Mouse (Mus musculus) thymus, postnatal 4 days (tissue): Measurements from ENCODE around the gene Tpm1.

Experiments used
- DNase-seq: peaks from one replicate; pipeline ENCODE4 v3.0.0; 2021

Tpm1 gene

DNA sequence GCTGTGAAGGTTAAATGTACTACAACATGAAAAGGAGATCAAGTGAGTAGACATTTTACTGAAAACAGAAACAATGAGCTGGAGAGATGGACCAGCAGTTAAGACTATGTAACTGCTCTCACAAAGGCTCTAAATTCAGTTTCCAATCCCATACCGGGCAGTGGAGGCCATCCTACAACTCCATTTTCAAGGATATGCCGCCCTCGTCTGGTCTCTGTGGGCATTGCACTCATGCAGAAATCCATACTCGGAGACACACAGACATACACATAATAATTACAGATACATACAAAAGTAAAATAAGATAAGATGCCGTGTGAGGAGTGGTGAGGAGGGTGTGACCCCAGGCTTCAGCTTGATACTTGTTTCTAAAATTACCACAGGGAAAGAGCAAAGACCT lies 68.7 kb downstream of the Tpm1 start:
- DNase-seq, result peak; percentile 87

- peak; percentile 27 for DNase-seq
Measured at GRCm38 (mm10) chr9:66978468-66978867, 70.7 kb downstream of the Tpm1 start.

DNA sequence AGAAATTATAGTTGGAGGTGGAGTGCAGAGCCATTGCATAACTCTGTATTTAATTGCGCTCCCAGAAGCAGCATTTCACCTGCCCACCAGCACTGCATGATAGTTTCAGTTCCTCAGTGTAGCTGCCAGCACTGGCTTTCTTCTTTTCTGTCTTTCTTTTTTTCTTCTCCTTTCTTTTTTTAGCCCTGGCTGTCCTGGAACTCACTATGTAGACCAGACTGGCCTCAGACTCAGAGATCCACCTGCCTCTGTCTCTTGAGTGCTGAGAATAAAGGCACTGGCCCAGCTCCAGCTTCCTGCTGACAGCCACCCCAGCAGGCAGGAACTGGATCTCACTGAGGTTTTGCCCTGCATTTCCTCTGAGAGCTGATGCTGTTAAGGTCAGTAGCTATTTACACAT lies 71.2 kb downstream of the Tpm1 start:
- no peak for DNase-seq

GRCm38 (mm10) chr9:66977121-66977520 lies 72.1 kb downstream of the Tpm1 start:
- no peak for DNase-seq

GRCm38 (mm10) chr9:66975239-66975645 lies 74.0 kb downstream of the Tpm1 start, which contains the start of gene Lactb:
Gene Lactb (minus strand): TSS chr9:66975484.
- peak; percentile 98 for DNase-seq

- DNase-seq, result peak; percentile 89
Measured at GRCm38 (mm10) chr9:66974721-66975225, 74.4 kb downstream of the Tpm1 start.
